Mouse (Mus musculus) hindbrain, embryonic 11.5 days (tissue): ENCODE results near the gene Slc38a2. TPM values are rescaled to one million over a fixed set of nuclear protein-coding genes. Genes with fewer than 3 reads are reported as not detected.

Source experiments
- ATAC-seq: fragments of 200-750 bp; cut with Nextera tagmentation; 2 replicates; pipeline ENCODE4 v1.8.0; 2017; ENCODE audit warnings: mild to moderate bottlenecking, moderate TSS enrichment, moderate library complexity; ENCODE audit not compliant: low FRiP score
- DNase-seq: peaks from one replicate; pipeline ENCODE4 v3.0.0-alpha.2; 2015; ENCODE audit warnings: low spot score
- H3K27ac ChIP-seq: fragments of 300-500 bp; sonication (generic); 2 replicates; pipeline ENCODE4 v1.5.1; 2014; ENCODE audit warnings: mild to moderate bottlenecking, low read depth, low read length
- H3K27me3 ChIP-seq: fragments of 300-500 bp; sonication (generic); 2 replicates; pipeline ENCODE4 v1.6.1; 2014; ENCODE audit warnings: mild to moderate bottlenecking, low read length, moderate library complexity, mixed read lengths; ENCODE audit not compliant: control insufficient read depth, insufficient read depth
- H3K36me3 ChIP-seq: fragments of 300-500 bp; sonication (generic); 2 replicates; pipeline ENCODE4 v1.6.1; 2014; ENCODE audit warnings: mild to moderate bottlenecking, low read length, moderate library complexity, mixed read lengths; ENCODE audit not compliant: control insufficient read depth, insufficient read depth
- H3K4me1 ChIP-seq: fragments of 300-500 bp; sonication (generic); replicated peaks from 2 replicates; pipeline ENCODE4 v1.6.1; 2014; ENCODE audit warnings: low read length, mixed read lengths; ENCODE audit not compliant: control insufficient read depth, insufficient read depth
- H3K4me2 ChIP-seq: fragments of 300-500 bp; sonication (generic); replicated peaks from 2 replicates; pipeline ENCODE4 v1.6.1; 2014; ENCODE audit warnings: mild to moderate bottlenecking, low read depth, low read length
- H3K4me3 ChIP-seq: fragments of 300-500 bp; sonication (generic); 2 replicates; pipeline ENCODE4 v1.5.1; 2014; ENCODE audit warnings: low read depth, low read length
- H3K9ac ChIP-seq: fragments of 300-500 bp; sonication (generic); 2 replicates; pipeline ENCODE4 v1.6.1; 2014; ENCODE audit warnings: low read depth, low read length
- H3K9me3 ChIP-seq: fragments of 300-500 bp; sonication (generic); 2 replicates; pipeline ENCODE4 v1.6.1; 2016; ENCODE audit warnings: low read length; ENCODE audit not compliant: control insufficient read depth
- WGBS: fragments of 180-500 bp; shearing (Covaris S2); extraction: QIAGEN DNeasy Blood & Tissue Kit; methylation state at CpG from one replicate; pipeline ENCODE4 v1.1.7; 2014; 5-methylcytosine and 5-hydroxymethylcytosine counted together
- polyA plus RNA-seq: library from polyadenylated mRNA; unstranded; fragments of >200 nt; fragmentation: Nextera tagmentation; extraction: Ambion mirVana; gene quantifications from 2 replicates; pipeline ENCODE4 v1.2.1, GENCODE M21; 2014

Gene Slc38a2
- polyA plus RNA-seq, 1 experiment from 2014 or later, result 209 TPM

DNA sequence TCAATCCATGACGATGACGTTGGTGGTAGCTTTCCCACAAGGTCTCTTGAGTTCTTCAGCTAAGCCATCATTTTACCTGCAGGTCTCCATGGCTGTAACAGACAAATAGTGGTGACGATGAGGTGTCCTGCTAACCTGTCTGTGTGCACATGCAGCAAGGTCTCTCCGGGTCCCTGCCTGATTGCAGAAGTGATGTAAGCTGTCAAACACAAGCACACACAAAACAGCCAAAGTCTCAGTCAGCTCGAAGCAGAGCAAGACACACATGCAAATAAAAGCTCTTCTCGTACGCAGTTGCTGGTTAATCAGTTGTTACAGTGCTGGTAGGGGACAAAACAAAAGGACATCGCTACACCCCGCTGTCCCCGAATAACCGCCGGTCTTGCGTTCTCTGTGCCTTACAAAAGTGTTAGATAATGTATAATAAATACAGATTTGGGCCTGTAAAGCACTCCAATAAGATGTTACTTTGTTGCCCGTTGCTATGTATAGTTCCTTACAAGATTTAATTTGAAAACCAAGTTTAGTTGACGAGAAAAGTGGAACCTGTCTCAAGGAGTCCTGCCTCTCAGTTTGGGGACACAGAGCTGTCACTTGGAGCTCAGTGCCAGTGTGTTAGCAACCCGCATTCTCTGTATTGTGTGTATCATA lies 43.2 kb upstream of the Slc38a2 start:
- Histone ChIP-seq H3K4me2 (no peak overlapping the region), H3K27me3 (no peaks in the 10 kb centered on the region), H3K27ac (no peak overlapping the region), H3K9me3 (no peaks in the 10 kb centered on the region), H3K36me3 (no peaks in the 10 kb centered on the region), H3K4me3 (no peak overlapping the region), H3K9ac (no peak overlapping the region), H3K4me1 (no peaks in the 10 kb centered on the region)
- 84% methylated on average over 16 of the region's 16 CpGs for WGBS
- ATAC-seq (no peak), DNase-seq (no peak)

GRCm38 (mm10) chr15:96740865-96741561 lies 41.5 kb upstream of the Slc38a2 start:
- no peak for ATAC-seq

DNA sequence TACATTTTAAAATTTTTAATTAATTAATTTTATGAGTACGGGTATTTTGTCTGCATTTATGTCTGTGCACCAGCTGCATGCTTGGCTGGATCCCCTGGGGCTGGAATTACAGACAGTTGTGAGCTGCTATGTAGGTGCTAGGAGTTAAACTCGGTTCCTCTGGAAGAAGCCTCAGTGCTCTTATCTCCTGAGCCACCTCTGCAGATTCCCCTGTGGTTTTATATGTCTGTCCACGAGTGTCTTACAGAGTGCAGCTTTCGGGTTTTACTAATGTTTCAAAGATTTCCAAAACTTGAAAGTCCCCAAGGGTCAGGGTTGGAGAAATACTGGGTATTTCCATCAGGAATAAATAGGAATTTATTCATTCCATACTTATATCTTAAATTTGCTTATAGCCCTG lies 40.6 kb upstream of the Slc38a2 start:
- no peaks in the 10 kb centered on the region for H3K4me1 ChIP-seq
- H3K36me3 ChIP-seq, result no peaks in the 10 kb centered on the region
- H3K27me3 ChIP-seq, result no peaks in the 10 kb centered on the region
- no peak overlapping the region for H3K4me2 ChIP-seq
- H3K27ac ChIP-seq, result no peak overlapping the region
- H3K4me3 ChIP-seq, result no peak overlapping the region
- H3K9me3 ChIP-seq, result no peaks in the 10 kb centered on the region
- WGBS, result 82% methylated on average over 4 of the region's 4 CpGs
- DNase-seq (no peak), ATAC-seq (no peak)
- no peak overlapping the region for H3K9ac ChIP-seq

More at GRCm38 (mm10) chr15:96740865-96741561, 41.5 kb upstream of the Slc38a2 start:
- Histone ChIP-seq H3K9ac (no peak overlapping the region), H3K4me1 (no peaks in the 10 kb centered on the region), H3K27ac (no peak overlapping the region), H3K9me3 (no peaks in the 10 kb centered on the region), H3K27me3 (no peaks in the 10 kb centered on the region), H3K4me3 (no peak overlapping the region), H3K4me2 (no peak overlapping the region), H3K36me3 (no peaks in the 10 kb centered on the region)
- no peak for DNase-seq
- WGBS, result 89% methylated on average over 7 of the region's 7 CpGs

GRCm38 (mm10) chr15:96736663-96737385 lies 37.3 kb upstream of the Slc38a2 start:
- no peaks in the 10 kb centered on the region for H3K27me3 ChIP-seq
- H3K4me2 ChIP-seq, result no peak overlapping the region
- WGBS, result 89% methylated on average over 15 of the region's 15 CpGs
- no peaks in the 10 kb centered on the region for H3K9me3 ChIP-seq
- no peaks in the 10 kb centered on the region for H3K36me3 ChIP-seq
- no peak overlapping the region for H3K4me3 ChIP-seq
- H3K4me1 ChIP-seq, result no peaks in the 10 kb centered on the region
- H3K9ac ChIP-seq, result no peak overlapping the region
- H3K27ac ChIP-seq, result no peak overlapping the region
- no peak for ATAC-seq
- no peak for DNase-seq

DNA sequence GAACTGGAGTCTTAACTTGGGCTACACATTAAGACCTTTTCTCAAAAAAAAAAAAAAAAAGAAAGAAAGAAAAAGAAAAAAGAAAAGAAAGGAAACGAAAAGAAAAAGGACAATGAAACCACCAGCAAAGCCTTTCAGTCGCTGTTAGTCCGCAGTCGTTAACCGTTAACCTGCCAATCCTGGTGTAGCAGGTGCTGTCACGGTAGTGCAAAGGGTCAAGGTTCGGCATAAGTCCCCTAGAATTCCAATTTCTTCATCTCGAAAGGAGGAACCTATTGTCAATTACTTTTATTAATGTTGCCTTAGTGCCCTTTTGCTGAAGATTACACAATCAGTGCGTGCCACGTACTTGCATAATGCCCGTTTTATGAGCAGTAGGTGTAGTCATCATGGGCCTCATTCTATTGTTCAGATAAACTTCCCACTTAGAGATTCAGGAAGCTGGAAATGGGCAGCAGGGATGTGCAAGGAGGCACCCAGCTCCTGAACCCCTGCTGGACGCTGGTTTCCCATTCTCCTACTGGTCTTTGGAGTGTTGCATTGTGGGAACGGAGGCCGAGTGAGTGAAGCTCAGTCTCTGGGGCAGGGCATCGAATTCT lies 36.1 kb upstream of the Slc38a2 start:
- Histone ChIP-seq H3K4me1 (no peaks in the 10 kb centered on the region), H3K27me3 (no peaks in the 10 kb centered on the region), H3K4me3 (no peak overlapping the region), H3K27ac (no peak overlapping the region), H3K9me3 (no peaks in the 10 kb centered on the region), H3K9ac (no peak overlapping the region), H3K36me3 (no peaks in the 10 kb centered on the region), H3K4me2 (no peak overlapping the region)
- ATAC-seq (no peak), DNase-seq (no peak)
- WGBS, result 86% methylated on average over 15 of the region's 15 CpGs

DNA sequence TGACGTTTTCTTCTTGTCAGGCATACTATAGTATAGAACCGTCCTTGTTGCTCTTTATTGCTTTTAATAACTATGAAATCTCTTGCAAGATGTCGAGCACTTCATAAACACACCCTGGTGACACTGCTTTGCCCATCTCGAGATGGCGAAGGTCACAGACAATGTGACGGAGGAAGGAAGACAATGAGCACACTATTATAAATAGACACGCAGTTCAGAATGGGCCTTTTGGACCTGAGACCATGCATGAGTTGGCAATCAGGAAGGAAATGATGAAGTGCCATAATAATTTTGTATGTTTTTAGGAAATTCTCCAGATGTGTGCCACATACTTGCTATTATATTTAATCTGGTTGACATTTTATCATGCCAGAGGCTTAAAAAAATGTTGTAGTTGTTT lies 34.9 kb upstream of the Slc38a2 start:
- no peaks in the 10 kb centered on the region for H3K4me1 ChIP-seq
- ATAC-seq, result no peak

DNA sequence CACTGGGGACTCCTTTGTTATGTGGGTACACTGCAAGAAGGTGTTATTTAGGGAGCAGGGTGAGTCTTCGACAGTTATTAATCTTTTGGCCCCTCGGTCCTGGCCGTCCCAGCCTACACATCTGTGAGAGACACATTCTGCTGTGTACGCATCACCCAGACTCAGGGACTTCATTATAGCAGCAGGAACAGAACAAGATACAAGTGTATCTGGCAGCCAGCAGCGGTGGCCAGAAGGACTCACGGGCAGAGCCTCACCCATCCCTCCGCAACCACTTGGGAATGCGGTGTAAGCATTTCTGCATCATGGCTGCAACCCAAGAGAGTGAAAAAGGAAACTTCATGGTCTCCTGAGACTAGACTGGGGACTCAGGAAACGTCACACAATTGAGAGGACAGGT lies 30.9 kb upstream of the Slc38a2 start:
- WGBS, result 91% methylated on average over 9 of the region's 9 CpGs
- Histone ChIP-seq H3K9ac (no peak overlapping the region), H3K4me1 (no peaks in the 10 kb centered on the region), H3K36me3 (no peaks in the 10 kb centered on the region), H3K4me3 (no peak overlapping the region), H3K27me3 (no peaks in the 10 kb centered on the region), H3K9me3 (no peaks in the 10 kb centered on the region), H3K4me2 (no peak overlapping the region), H3K27ac (no peak overlapping the region)
- ATAC-seq, result no peak
- no peak for DNase-seq

More for the DNA sequence above, 34.9 kb upstream of the Slc38a2 start:
- no peak for DNase-seq
- no peak overlapping the region for H3K4me2 ChIP-seq
- H3K4me3 ChIP-seq, result no peak overlapping the region
- H3K9me3 ChIP-seq, result no peaks in the 10 kb centered on the region
- H3K9ac ChIP-seq, result no peak overlapping the region
- H3K27ac ChIP-seq, result no peak overlapping the region
- 76% methylated on average over 7 of the region's 7 CpGs for WGBS
- no peaks in the 10 kb centered on the region for H3K36me3 ChIP-seq
- no peaks in the 10 kb centered on the region for H3K27me3 ChIP-seq

DNA sequence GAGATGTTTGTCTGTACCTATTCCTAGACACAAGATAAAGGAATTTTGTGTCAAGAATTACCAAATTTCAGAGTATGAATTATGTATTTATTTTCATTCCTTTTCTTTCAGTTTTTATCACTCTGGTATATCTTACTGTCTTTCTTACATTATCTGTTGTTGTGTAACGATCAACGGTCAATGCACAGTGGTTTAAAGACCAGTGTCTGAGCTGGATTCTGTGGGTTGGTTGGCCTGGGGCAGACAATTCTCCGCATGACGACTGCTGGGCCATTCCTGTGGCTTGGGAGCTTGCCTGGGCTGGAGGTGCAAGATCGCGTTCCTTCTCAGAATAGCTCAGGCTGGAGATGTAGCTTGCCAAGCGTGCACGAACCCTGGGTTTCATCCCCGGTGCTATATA lies 30.3 kb upstream of the Slc38a2 start:
- H3K4me3 ChIP-seq, result no peak overlapping the region
- ATAC-seq (no peak), DNase-seq (no peak)
- no peaks in the 10 kb centered on the region for H3K4me1 ChIP-seq
- 90% methylated on average over 9 of the region's 9 CpGs for WGBS
- H3K27ac ChIP-seq, result no peak overlapping the region
- no peak overlapping the region for H3K9ac ChIP-seq
- no peaks in the 10 kb centered on the region for H3K27me3 ChIP-seq
- no peaks in the 10 kb centered on the region for H3K9me3 ChIP-seq
- no peak overlapping the region for H3K4me2 ChIP-seq
- H3K36me3 ChIP-seq, result no peaks in the 10 kb centered on the region
